Mouse (Mus musculus) myocyte (in vitro differentiated cells): ENCODE results near the gene Wdr63.

Experiments used
- E2F4 ChIP-seq: IDR thresholded peaks from one replicate; pipeline ENCODE4 v1.6.1; 2011; ENCODE audit warnings: mild to moderate bottlenecking, control low read depth, moderate library complexity; ENCODE audit not compliant: insufficient read depth
- MAX ChIP-seq: IDR thresholded peaks from one replicate; pipeline ENCODE4 v1.6.1; 2011; ENCODE audit warnings: low read depth, mild to moderate bottlenecking, control low read depth
- MYOD1 ChIP-seq, 3 experiments: IDR thresholded peaks; one replicate each; pipeline ENCODE4 v1.6.1; 2011; ENCODE audit warnings: control low read depth in 2 of 3, low read depth in 2 of 3, mild to moderate bottlenecking in 2 of 3, moderate library complexity in 1 of 3; ENCODE audit not compliant: insufficient read length in 2 of 3, control insufficient read depth in 1 of 3
- POLR2A ChIP-seq: IDR thresholded peaks from one replicate; pipeline ENCODE4 v1.6.1; 2011; ENCODE audit warnings: low read depth, mild to moderate bottlenecking, control low read depth, moderate library complexity; ENCODE audit not compliant: insufficient read length
- POLR2AphosphoS2 ChIP-seq: IDR thresholded peaks from one replicate; pipeline ENCODE4 v1.6.1; 2011; ENCODE audit warnings: low read depth, control low read depth; ENCODE audit not compliant: insufficient read length

GRCm38 (mm10) chr3:146011544-146012218, 96.2 kb downstream of the Wdr63 start:
- TF ChIP-seq POLR2A, result no peak
- no peak for TF ChIP-seq MAX
- no peak for TF ChIP-seq MYOD1 (IDR thresholded peaks at IDR 0.05; ENCODE audit: control insufficient read depth in 1 of 3, insufficient read length in 2 of 3, low read depth in 2 of 3)
- TF ChIP-seq POLR2AphosphoS2, result no peak
- no peak for TF ChIP-seq E2F4
